Mouse (Mus musculus) kidney, adult 18-20 months (tissue): ENCODE data around the gene Maml3.

Source experiments
- DNase-seq: peaks from one replicate; pipeline ENCODE4 v3.0.0; 2021

Gene Maml3

DNA sequence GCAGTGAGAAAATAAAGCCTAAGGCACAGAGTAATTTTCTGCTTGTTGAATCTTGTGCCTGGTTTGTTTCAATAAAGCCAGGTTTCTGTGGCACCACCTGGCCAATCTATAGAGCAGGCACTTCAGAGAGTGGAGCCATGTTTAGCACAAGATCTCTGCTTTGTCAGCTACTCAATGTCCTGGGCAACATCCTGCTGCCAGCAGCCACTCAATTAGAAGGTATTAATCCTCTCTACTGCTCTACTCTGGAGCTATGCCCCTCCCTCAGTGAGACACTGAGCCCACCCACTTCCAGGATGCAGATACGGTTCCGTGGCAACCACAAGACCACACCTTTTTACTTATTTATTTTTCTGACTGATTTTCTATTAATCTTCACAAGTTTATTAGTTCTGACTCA is 203.7 kb downstream of the Maml3 start:
- DNase-seq: no peak

DNA sequence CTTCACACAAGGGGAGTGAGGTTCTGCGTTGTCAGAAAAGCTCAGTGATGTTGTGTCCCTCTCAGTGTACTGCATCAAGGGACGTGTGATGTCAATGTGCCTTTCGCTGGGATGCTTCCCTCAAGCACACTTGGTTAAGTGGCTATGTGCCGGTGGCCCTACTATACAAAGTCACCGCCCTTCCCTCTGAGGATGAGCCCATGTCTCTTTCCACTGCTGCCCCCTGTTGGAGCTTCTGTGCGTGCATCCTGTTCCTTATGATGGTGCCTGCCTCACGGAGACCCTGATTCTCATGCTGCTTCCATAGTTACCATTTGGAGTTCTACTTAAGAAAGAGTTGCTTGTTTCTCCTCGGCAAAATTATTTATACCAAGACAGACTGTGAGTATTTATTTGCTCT is 210.4 kb downstream of the Maml3 start:
- DNase-seq: no peak

DNA sequence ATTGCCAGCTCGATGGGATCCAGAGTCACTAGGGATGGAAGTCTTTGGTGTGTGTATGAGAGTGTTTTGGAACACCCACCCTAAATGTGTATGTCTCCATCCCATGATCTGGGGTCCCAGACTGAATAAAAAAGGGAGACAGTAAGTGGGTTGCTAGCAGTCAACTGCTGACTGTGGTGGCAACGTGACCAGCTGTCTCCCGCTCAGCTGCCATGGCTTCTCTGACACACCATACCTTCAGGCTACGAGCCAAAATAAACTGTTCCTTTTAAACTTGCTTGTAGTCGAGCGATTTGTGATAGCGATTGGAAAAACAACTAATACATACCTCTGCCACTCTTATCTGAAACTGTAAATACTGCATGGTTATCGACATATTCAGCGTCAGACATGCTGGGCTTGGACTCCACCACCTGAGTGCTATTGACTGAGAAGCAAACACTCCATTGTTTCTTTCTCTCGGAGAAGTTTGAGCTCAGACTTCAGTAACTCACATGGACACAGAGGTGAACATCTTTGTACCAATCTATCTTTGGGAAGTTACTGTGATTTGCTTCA is 213.2 kb downstream of the Maml3 start:
- no peak for DNase-seq

DNA sequence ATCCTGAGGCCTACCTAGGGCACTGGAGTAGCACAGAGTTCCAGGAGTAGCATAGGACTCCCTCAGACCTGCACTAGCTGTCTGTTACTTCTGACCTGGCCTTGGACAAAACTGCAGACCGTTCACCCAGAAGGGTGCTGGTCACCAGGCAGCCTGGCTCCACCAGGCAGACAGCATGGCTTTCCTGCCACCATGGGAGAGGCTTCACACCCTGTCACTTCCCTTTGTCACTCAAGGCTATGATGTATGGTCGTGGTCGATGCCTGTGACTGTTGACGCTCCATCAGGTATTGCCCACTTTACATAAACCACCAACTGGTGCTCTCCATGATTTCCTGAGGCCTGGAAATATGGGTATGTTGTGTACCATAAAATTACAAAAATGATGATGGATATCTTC is 214.7 kb downstream of the Maml3 start:
- no peak for DNase-seq

GRCm38 (mm10) chr3:51889776-51890175 is 215.1 kb downstream of the Maml3 start:
- DNase-seq: no peak

DNA sequence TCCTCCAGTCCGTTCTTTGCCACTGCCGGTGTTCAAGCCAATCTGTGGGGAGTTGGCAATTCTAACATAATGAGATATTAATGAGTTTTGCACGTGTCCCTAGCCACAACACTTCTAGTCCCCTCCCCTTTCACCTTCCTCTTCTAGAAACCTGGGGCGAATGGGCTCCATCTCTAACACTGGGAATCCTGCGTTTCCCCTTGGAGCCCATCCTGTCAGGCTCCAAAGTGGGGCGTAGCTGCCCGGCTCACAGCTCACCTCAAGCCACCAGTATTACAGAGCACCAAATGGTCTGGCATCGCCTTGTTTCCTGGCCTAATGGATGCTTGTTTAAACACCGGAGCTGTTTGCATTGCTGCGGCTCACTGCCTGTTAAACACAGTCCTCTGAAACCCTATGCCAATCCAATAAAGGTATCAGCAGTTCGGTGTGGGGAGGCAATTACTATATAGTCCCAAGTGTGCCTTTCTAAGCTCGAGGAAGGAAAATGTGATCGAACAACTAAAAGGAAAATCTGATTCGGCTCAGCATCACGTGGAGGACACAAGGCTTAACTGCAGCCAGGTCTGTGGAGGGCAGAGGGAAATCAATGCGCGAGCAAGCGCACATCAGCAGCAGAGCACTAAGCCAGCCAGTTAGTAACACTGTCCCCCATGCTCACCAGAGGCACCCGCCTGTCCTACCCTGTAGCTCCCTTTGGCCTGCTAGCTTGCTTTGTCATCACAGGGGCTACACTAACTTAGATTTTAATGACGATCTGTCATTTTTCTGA is 216.0 kb downstream of the Maml3 start:
- peak; percentile 28 for DNase-seq

- DNase-seq: no peak
These were observed 216.6 kb downstream of the Maml3 start for GRCm38 (mm10) chr3:51888295-51888661.

GRCm38 (mm10) chr3:51885920-51886319 is 219.0 kb downstream of the Maml3 start:
- DNase-seq: no peak

DNA sequence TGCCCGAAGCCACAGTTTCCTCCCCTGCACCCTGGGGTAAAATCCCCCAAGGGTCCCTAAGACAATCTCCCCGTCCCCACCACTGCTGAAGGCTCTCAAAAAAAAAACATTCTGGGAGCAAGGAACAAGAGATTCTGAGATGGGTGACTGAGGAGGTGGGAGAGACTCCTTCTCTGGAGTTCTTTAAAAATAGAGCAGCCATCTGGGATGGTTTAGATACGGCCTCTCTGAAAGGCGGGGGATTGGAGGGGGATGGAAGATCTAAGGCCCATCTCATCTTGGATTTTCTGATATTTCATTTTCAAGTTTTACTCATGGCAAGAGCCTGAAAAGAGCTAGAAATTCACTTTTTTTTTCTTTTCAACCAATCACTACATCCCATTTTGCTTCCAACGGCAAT is 219.4 kb downstream of the Maml3 start:
- DNase-seq: no peak

DNA sequence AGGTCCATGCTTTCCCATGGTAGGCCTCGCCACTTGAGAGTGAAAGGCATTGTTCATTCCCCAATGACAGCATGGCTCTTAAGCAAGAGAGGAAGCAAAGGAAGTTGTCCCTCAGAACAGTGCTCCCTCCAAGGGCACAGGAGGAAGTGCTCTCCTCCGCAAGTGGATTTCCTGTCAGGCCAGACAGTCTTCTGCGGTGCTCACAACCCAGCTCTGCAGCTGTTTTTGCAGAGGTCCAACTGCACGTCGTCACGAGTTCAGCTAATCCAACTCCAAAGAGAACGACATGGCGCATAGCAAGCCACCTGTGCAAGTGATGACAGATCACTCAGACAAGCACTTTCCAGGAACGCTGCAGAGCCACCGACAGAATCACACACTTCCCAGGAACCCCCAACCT is 222.9 kb downstream of the Maml3 start:
- no peak for DNase-seq

DNA sequence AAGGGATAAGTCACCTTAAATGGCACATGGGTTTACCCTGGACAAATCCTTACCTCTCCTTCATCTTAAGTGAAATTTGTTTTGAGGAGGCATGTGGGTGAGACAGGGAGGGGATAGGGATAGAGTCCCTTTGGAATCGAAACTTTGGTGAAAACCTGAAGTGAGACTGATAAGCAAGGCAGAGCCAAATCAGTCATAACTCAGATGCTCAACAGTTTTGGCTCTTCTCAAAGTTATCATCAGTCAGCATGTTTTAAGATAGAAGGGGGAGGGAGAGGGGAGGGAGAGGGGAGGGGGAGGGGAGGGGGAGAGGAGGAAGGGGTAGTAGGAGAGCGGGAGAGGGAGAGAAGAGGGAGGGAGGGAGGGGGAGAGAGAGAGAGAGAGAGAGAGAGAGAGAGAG is 223.5 kb downstream of the Maml3 start:
- DNase-seq: no peak

DNA sequence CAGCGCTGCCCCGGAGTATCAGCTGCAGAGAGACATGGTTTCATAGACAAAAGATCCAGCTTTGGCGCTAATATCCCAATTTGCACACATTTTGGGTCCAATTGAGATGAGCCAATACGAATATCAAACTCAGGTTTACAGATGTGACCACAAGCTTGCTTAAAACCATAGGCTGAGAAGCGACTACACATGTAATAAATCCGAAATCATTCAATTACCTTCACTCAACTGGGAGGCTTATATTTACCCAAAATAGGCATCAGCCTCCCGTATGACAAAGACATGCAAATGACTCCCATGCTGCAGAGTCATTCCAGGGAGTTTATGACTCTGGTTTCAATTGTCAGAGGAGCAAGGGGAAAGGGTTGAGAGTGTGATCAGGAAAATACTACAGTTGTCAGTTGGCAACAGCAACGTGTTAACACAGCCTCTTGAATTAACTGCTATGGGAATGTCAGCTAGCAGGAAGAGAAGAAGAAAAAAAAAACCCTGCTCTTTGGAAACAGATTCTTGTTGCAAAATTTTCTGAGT is 224.3 kb downstream of the Maml3 start:
- DNase-seq: no peak

GRCm38 (mm10) chr3:51879211-51879610 is 225.7 kb downstream of the Maml3 start:
- DNase-seq: no peak

DNA sequence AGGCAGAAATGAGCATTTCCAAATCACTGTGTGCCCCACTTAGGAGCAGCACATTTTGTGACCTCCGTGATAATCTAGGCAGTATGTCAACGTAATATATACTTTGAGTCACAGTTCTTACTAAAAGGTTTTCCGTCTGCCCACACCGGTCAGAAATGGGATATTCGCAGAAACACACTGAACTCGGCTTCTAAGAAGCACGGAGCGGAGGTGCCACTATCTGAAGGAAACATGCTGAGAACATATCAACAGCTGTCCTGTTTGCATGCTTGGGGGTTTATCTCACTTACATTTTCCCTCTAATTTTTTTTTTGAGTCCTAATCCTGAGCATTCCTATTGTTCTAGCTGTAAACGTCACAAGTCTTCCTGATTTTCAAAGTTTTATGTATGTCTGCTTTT is 226.3 kb downstream of the Maml3 start:
- no peak for DNase-seq

GRCm38 (mm10) chr3:51876729-51877128 is 228.1 kb downstream of the Maml3 start:
- no peak for DNase-seq

- no peak for DNase-seq
These were observed 229.2 kb downstream of the Maml3 start for GRCm38 (mm10) chr3:51875629-51876028.

- no peak for DNase-seq
These were observed 230.6 kb downstream of the Maml3 start for GRCm38 (mm10) chr3:51874252-51874651.

- no peak for DNase-seq
These were observed 232.1 kb downstream of the Maml3 start for GRCm38 (mm10) chr3:51872771-51873170.

GRCm38 (mm10) chr3:51871346-51871745 is 233.5 kb downstream of the Maml3 start:
- DNase-seq: no peak

- no peak for DNase-seq
These were observed 234.9 kb downstream of the Maml3 start for GRCm38 (mm10) chr3:51869980-51870379.

GRCm38 (mm10) chr3:51868857-51869256 is 236.0 kb downstream of the Maml3 start:
- no peak for DNase-seq

GRCm38 (mm10) chr3:51866446-51866845 is 238.4 kb downstream of the Maml3 start:
- DNase-seq: no peak

- DNase-seq: no peak
These were observed 243.2 kb downstream of the Maml3 start for GRCm38 (mm10) chr3:51861631-51862030.

GRCm38 (mm10) chr3:51860458-51860857 is 244.4 kb downstream of the Maml3 start:
- DNase-seq: no peak

DNA sequence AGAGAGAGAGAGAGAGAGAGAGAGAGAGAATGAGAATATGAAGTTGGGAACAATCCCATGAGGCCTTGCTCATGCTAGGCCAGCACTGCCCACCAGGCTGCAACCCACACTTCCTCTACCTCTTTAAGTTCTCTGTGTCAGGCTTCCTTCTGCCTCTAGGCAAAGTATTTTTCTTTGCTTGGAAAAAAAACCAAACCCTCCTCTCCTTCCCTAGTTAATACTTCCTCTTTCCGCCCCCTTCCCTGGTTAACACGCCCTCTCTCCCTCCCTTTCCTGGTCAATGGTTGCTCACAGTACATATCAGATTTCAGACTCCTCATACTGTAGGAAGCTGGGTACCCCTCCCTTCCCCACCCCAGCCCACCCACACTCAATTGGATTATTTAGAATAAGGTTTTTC is 245.7 kb downstream of the Maml3 start:
- DNase-seq: no peak
